Mouse (Mus musculus) cerebellum, adult 11-12 months (tissue): ENCODE measurements around the gene 2210016L21Rik.

Experiments
- DNase-seq: peaks from one replicate; pipeline ENCODE4 v3.0.0; 2022

2210016L21Rik gene

DNA sequence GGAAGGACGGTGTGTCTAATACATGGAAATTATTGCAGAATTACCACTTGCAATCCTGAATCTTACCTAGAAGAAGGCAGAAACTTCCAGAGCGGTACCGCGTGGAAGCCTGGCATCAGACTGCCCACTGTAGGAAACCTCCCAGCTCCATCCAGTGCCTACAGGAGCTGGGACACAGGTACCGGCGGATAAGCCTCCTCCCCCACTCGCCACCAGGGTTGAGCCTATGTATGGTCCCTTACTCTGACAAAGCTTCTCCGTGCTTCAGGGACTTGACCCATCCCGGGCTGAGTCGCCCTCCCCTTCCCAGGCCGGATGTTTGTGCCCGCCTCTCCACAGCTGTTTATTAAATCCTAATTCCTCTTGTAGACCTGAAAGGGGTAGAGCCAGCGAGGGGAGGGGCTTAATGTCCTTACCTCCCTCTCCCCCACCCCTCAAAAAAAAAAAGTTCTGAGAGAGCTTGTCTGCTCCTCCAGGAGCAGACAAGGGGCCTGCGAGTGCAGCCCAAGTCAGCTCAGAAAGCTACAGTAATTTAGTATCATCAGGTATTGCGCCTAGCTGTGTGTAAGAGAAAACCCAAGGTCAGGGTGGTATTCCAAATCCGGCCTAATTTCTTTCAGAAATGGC lies 38.3 kb downstream of the 2210016L21Rik start:
- no peak for DNase-seq

DNA sequence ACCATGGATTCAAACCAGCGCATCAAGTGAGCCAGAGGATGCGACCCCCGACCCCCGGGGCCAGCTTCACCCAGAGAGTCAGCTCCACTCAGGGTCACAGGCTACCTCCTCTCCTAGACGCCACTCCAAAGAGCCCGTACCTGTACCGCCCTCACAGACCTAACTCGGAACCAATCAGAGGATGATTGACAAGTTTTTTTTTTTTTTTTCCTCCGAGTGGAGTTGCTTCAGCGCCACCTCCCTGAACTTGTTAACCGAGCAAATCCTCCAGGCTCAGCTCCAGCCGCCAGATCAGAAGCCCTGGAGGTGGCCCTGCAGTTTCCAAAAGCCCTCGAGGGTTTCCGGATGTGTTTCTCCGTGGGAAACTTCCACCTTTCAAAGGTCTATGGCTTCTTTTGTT lies 40.0 kb downstream of the 2210016L21Rik start:
- DNase-seq, result no peak

DNA sequence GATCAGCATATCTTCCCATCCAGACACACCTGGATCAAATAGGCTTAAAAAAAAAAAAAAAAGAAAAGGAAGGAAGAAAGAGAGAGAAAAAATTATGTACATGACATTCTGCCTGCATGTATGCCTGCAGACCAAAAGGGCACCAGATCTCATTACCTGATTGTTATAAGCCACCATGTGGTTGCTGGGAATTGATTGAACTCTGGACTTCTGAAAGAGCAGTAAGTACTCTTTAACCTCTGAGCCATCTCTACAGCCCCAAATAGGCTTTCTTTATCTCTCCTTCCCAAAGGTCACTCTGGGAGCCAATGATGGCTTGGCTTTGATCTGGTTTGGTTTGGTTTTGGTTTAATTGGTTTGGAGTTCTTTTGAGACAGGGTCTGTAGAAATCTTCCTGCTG lies 43.1 kb downstream of the 2210016L21Rik start:
- DNase-seq, result no peak

- no peak for DNase-seq
Observed at GRCm38 (mm10) chr5:114996447-114996846, 54.5 kb downstream of the 2210016L21Rik start.

- DNase-seq, result no peak
Observed at GRCm38 (mm10) chr5:114997327-114997726, 55.4 kb downstream of the 2210016L21Rik start.
